Mouse (Mus musculus): ENCODE measurements around the gene Nkapl. TPM values are rescaled to one million over a fixed set of nuclear protein-coding genes. Genes with fewer than 3 reads are reported as not detected.

Nkapl gene
- not detected for total RNA-seq (2023)

GRCm38 (mm10) chr13:21468061-21469019, at the start of gene Nkapl:
TSS of gene Nkapl (minus strand) at chr13:21468509.

GRCm38 (mm10) chr13:21501182-21501581, 32.9 kb upstream of the Nkapl start, which contains the start of gene Gm11273:
TSS of gene Gm11273 (minus strand) at chr13:21501418.

GRCm38 (mm10) chr13:21495080-21495479, 26.8 kb upstream of the Nkapl start, which contains the start of gene AK157302:
TSS of gene AK157302 (plus strand) at chr13:21495223.

GRCm38 (mm10) chr13:21478759-21479670, 10.7 kb upstream of the Nkapl start, which contains the start of the genes Zkscan4 and Gm10065:
TSS of gene Zkscan4 (plus strand) at chr13:21478907.
TSS of gene Gm10065 (minus strand) at chr13:21479441.

GRCm38 (mm10) chr13:21453449-21453848, 14.9 kb downstream of the Nkapl start, which contains the start of gene Zscan26:
TSS of gene Zscan26 (minus strand) at chr13:21453730.

GRCm38 (mm10) chr13:21440503-21441206, 27.7 kb downstream of the Nkapl start, which contains the start of gene Pgbd1:
TSS of gene Pgbd1 (minus strand) at chr13:21441058.

Other genes with a start within 250 kb of the Nkapl start
- gene Gpx5, start 175.8 kb downstream of the Nkapl start, total RNA-seq (2023) = not detected
- not detected for gene Gpx6, start 156.4 kb downstream of the Nkapl start, total RNA-seq (2023)
- not detected for gene Olfr1367, start 121.6 kb downstream of the Nkapl start, total RNA-seq (2023)
- 5.4 TPM for gene Zscan12, start 105.7 kb downstream of the Nkapl start, total RNA-seq (2023)
- 47.9 TPM for gene Zkscan3, start 65.8 kb downstream of the Nkapl start, total RNA-seq (2023)
- gene Pgbd1, start 27.5 kb downstream of the Nkapl start, total RNA-seq (2023) = 0.38 TPM
- 48.0 TPM for gene Zscan26, start 14.8 kb downstream of the Nkapl start, total RNA-seq (2023)
- gene Zkscan4, start 10.4 kb upstream of the Nkapl start, total RNA-seq (2023) = not detected
- not detected for gene Gm10065, start 10.9 kb upstream of the Nkapl start, total RNA-seq (2023)
- gene AK157302, start 26.7 kb upstream of the Nkapl start, total RNA-seq (2023) = 3.8 TPM
- 15.9 TPM for gene Gm11273, start 32.9 kb upstream of the Nkapl start, total RNA-seq (2023)
- gene Zkscan8, start 62.6 kb upstream of the Nkapl start, total RNA-seq (2023) = 8.9 TPM
- not detected for gene Olfr1366, start 74.3 kb upstream of the Nkapl start, total RNA-seq (2023)
- not detected for gene Olfr1535, start 91.4 kb upstream of the Nkapl start, total RNA-seq (2023)
- gene Olfr1364, start 113.2 kb upstream of the Nkapl start, total RNA-seq (2023) = not detected
- not detected for gene Olfr1362, start 145.5 kb upstream of the Nkapl start, total RNA-seq (2023)
- gene Olfr11, start 174.0 kb upstream of the Nkapl start, total RNA-seq (2023) = not detected
- gene Olfr1361, start 194.9 kb upstream of the Nkapl start, total RNA-seq (2023) = not detected
- gene Olfr1360, start 208.9 kb upstream of the Nkapl start, total RNA-seq (2023) = not detected
- not detected for gene Olfr1359, start 229.6 kb upstream of the Nkapl start, total RNA-seq (2023)
- gene Hist1h2bl, start 247.6 kb upstream of the Nkapl start, total RNA-seq (2023) = 38.5 TPM
- gene Hist1h2ai, start 247.9 kb upstream of the Nkapl start, total RNA-seq (2023) = 23.2 TPM
- 51.3 TPM for gene Hist1h3h, start 249.2 kb upstream of the Nkapl start, total RNA-seq (2023)

All from CD4-positive naive resting alpha-beta T cell, adult 76 days (primary cell).